Mouse (Mus musculus) neural tube, embryonic 11.5 days (tissue): ENCODE measurements at regions not wholly inside any gene's neighbourhood (a gene's known extent, or its start where the extent isn't known, plus 50 kb on each side); places are given as distances from the start of the nearest gene placed in this dataset.

Source experiments
- ATAC-seq: fragments of 200-750 bp; cut with Nextera tagmentation; 2 replicates; pipeline ENCODE4 v1.8.0; 2017; ENCODE audit warnings: moderate number of reproducible peaks, mild to moderate bottlenecking, moderate TSS enrichment, moderate library complexity; ENCODE audit not compliant: insufficient read depth, low FRiP score, low TSS enrichment
- DNase-seq: peaks from one replicate; pipeline ENCODE4 v3.0.0-alpha.2; 2015; ENCODE audit warnings: low spot score
- H3K27ac ChIP-seq: fragments of 300-500 bp; sonication (generic); 2 replicates; pipeline ENCODE4 v1.5.1; 2014; ENCODE audit warnings: low read depth, mild to moderate bottlenecking, low read length
- H3K27me3 ChIP-seq: fragments of 300-500 bp; sonication (generic); 2 replicates; pipeline ENCODE4 v1.6.1; 2014; ENCODE audit warnings: mild to moderate bottlenecking, low read length, mixed read lengths; ENCODE audit not compliant: control insufficient read depth, insufficient read depth
- H3K36me3 ChIP-seq: fragments of 300-500 bp; sonication (generic); 2 replicates; pipeline ENCODE4 v1.6.1; 2014; ENCODE audit warnings: mild to moderate bottlenecking, low read length, moderate library complexity, mixed read lengths; ENCODE audit not compliant: control insufficient read depth, insufficient read depth
- H3K4me1 ChIP-seq: fragments of 300-500 bp; sonication (generic); 2 replicates; pipeline ENCODE4 v1.6.1; 2014; ENCODE audit warnings: low read length, mixed read lengths; ENCODE audit not compliant: control insufficient read depth, insufficient read depth
- H3K4me2 ChIP-seq: fragments of 300-500 bp; sonication (generic); 2 replicates; pipeline ENCODE4 v1.6.1; 2014; ENCODE audit warnings: low read depth, mild to moderate bottlenecking, moderate library complexity
- H3K4me3 ChIP-seq: fragments of 300-500 bp; sonication (generic); 2 replicates; pipeline ENCODE4 v1.5.1; 2014; ENCODE audit warnings: low read depth, low read length
- H3K9ac ChIP-seq: fragments of 300-500 bp; sonication (generic); 2 replicates; pipeline ENCODE4 v1.6.1; 2014; ENCODE audit warnings: mild to moderate bottlenecking, low read length
- H3K9me3 ChIP-seq: fragments of 300-500 bp; sonication (generic); 2 replicates; pipeline ENCODE4 v1.6.1; 2016; ENCODE audit warnings: low read length; ENCODE audit not compliant: control insufficient read depth
- WGBS: fragments of 180-500 bp; shearing (Covaris S2); extraction: QIAGEN DNeasy Blood & Tissue Kit; methylation state at CpG from one replicate; pipeline ENCODE4 v1.1.7; 2014; 5-methylcytosine and 5-hydroxymethylcytosine counted together

GRCm38 (mm10) chr11:10798079-10798478, 315.9 kb upstream of the Vwc2 start:
- no peaks in the 10 kb centered on the region for H3K9me3 ChIP-seq
- H3K4me1 ChIP-seq: no peaks in the 10 kb centered on the region
- no peak overlapping the region for H3K9ac ChIP-seq
- no peaks in the 10 kb centered on the region for H3K36me3 ChIP-seq
- DNase-seq (no peak), ATAC-seq (no peak)
- no peak overlapping the region for H3K27ac ChIP-seq
- 78% methylated on average over 2 of the region's 2 CpGs for WGBS
- H3K4me2 ChIP-seq: no peak overlapping the region
- H3K27me3 ChIP-seq: no peaks in the 10 kb centered on the region
- no peak overlapping the region for H3K4me3 ChIP-seq

- Histone ChIP-seq H3K9me3 (no peaks in the 10 kb centered on the region), H3K4me3 (no peak overlapping the region), H3K4me2 (no peak overlapping the region), H3K9ac (no peak overlapping the region), H3K36me3 (no peaks in the 10 kb centered on the region), H3K4me1 (no peaks in the 10 kb centered on the region), H3K27me3 (no peaks in the 10 kb centered on the region), H3K27ac (no peak overlapping the region)
- 0 out of 2 replicates have a peak, but pooled peaks have one; percentile 25 for ATAC-seq
- 65% methylated on average over 3 of the region's 3 CpGs for WGBS
- no peak for DNase-seq
Measured at GRCm38 (mm10) chr11:10840191-10840590, 273.8 kb upstream of the Vwc2 start.

- DNase-seq (no peak), ATAC-seq (no peak)
- no peaks in the 10 kb centered on the region for H3K27me3 ChIP-seq
- H3K27ac ChIP-seq: no peak overlapping the region
- H3K36me3 ChIP-seq: no peaks in the 10 kb centered on the region
- no peaks in the 10 kb centered on the region for H3K4me1 ChIP-seq
- no peak overlapping the region for H3K4me2 ChIP-seq
- H3K9me3 ChIP-seq: no peaks in the 10 kb centered on the region
- H3K9ac ChIP-seq: no peak overlapping the region
- WGBS: 71% methylated on average over 4 of the region's 4 CpGs
- H3K4me3 ChIP-seq: no peak overlapping the region
Measured at GRCm38 (mm10) chr11:10841083-10841482, 272.9 kb upstream of the Vwc2 start.

DNA sequence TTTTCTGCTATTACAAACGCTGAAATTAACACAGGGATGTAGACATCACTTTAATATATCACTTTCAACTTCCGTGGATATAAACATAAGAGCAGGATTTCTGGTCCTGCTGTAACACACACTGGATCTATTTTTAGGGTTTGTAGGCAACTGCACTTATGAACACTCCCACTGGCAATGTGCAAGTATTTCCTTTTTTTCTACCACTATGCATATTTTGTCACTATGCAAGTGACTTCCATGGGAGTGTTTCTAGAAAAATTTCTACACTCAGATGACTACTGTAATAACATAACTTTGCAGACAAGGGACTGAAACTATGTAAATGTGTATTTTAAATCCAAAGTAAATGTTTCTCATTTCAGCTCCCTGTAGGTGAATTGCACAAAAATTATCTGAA, 241.8 kb upstream of the Vwc2 start:
- H3K27ac ChIP-seq: no peak overlapping the region
- DNase-seq (no peak), ATAC-seq (no peak)
- no peak overlapping the region for H3K4me2 ChIP-seq
- no peaks in the 10 kb centered on the region for H3K9me3 ChIP-seq
- WGBS: 85% methylated on average over 2 of the region's 2 CpGs
- H3K27me3 ChIP-seq: no peaks in the 10 kb centered on the region
- no peaks in the 10 kb centered on the region for H3K36me3 ChIP-seq
- no peak overlapping the region for H3K9ac ChIP-seq
- H3K4me3 ChIP-seq: no peak overlapping the region
- H3K4me1 ChIP-seq: no peaks in the 10 kb centered on the region

- ATAC-seq: peak; percentile 69; the same call in 1 of the 2 replicates
- Histone ChIP-seq H3K9me3 (no peaks in the 10 kb centered on the region), H3K4me1 (no peaks in the 10 kb centered on the region), H3K9ac (no peak overlapping the region), H3K4me3 (no peak overlapping the region), H3K4me2 (no peak overlapping the region), H3K36me3 (no peaks in the 10 kb centered on the region), H3K27me3 (no peaks in the 10 kb centered on the region), H3K27ac (no peak overlapping the region)
- DNase-seq: no peak
- WGBS: 32% methylated on average over 3 of the region's 3 CpGs
Measured at GRCm38 (mm10) chr11:10893302-10893701, 220.7 kb upstream of the Vwc2 start.

- H3K4me1 ChIP-seq: no peaks in the 10 kb centered on the region
- no peaks in the 10 kb centered on the region for H3K9me3 ChIP-seq
- H3K27me3 ChIP-seq: no peaks in the 10 kb centered on the region
- no peaks in the 10 kb centered on the region for H3K36me3 ChIP-seq
- H3K27ac ChIP-seq: no peak overlapping the region
- H3K4me3 ChIP-seq: no peak overlapping the region
- ATAC-seq (no peak), DNase-seq (no peak)
- no peak overlapping the region for H3K4me2 ChIP-seq
- no peak overlapping the region for H3K9ac ChIP-seq
- 96% methylated on average over 1 of the region's 1 CpGs for WGBS
Measured at GRCm38 (mm10) chr11:10923998-10924397, 190.0 kb upstream of the Vwc2 start.

GRCm38 (mm10) chr11:10952914-10953313, 161.1 kb upstream of the Vwc2 start:
- WGBS: 86% methylated on average over 4 of the region's 4 CpGs
- no peak overlapping the region for H3K27ac ChIP-seq

More at GRCm38 (mm10) chr11:10952914-10953313, 161.1 kb upstream of the Vwc2 start:
- Histone ChIP-seq H3K9ac (no peak overlapping the region), H3K9me3 (no peaks in the 10 kb centered on the region), H3K4me1 (no peaks in the 10 kb centered on the region), H3K36me3 (no peaks in the 10 kb centered on the region), H3K27me3 (no peaks in the 10 kb centered on the region), H3K4me3 (no peak overlapping the region), H3K4me2 (no peak overlapping the region)
- ATAC-seq: no peak
- no peak for DNase-seq
